Mouse (Mus musculus) adrenal gland, postnatal 14 days (tissue): ENCODE measurements around the gene Gm3164. TPM values are rescaled to one million over a fixed set of nuclear protein-coding genes. Genes with fewer than 3 reads are reported as not detected.
A peak's percentile ranks its signal among the peaks of the same experiment; 100 is the strongest.
"Not testable (repeated sequence)": the region's sequence is repeated elsewhere in the genome, so short reads cannot be mapped to it uniquely, and the experiment has no call there.

Experiments used
- DNase-seq: peaks from one replicate; pipeline ENCODE4 v3.0.0; 2021; ENCODE audit warnings: mixed read lengths
- long read RNA-seq, 2 experiments: library from polyadenylated mRNA; stranded (forward); transcript quantifications; one replicate each; pipeline ENCODE4 v2.0.0; 2021
- total RNA-seq: library from RNA; stranded (reverse); gene quantifications from 2 replicates; pipeline ENCODE4 v1.2.3, GENCODE M21; 2021

The Gm3164 gene
- 0.56 and 0.74 TPM in 2 replicates for total RNA-seq
- long read RNA-seq, experiment 1, partial matches to known transcripts = 1 of 1 reads
- long read RNA-seq, experiment 1, other reads (novel, unspliced or antisense) = 0 of 1 reads
- long read RNA-seq, experiment 2, partial matches to known transcripts = 0 of 1 reads
- long read RNA-seq, experiment 2, other reads (novel, unspliced or antisense) = 1 of 1 reads

DNA sequence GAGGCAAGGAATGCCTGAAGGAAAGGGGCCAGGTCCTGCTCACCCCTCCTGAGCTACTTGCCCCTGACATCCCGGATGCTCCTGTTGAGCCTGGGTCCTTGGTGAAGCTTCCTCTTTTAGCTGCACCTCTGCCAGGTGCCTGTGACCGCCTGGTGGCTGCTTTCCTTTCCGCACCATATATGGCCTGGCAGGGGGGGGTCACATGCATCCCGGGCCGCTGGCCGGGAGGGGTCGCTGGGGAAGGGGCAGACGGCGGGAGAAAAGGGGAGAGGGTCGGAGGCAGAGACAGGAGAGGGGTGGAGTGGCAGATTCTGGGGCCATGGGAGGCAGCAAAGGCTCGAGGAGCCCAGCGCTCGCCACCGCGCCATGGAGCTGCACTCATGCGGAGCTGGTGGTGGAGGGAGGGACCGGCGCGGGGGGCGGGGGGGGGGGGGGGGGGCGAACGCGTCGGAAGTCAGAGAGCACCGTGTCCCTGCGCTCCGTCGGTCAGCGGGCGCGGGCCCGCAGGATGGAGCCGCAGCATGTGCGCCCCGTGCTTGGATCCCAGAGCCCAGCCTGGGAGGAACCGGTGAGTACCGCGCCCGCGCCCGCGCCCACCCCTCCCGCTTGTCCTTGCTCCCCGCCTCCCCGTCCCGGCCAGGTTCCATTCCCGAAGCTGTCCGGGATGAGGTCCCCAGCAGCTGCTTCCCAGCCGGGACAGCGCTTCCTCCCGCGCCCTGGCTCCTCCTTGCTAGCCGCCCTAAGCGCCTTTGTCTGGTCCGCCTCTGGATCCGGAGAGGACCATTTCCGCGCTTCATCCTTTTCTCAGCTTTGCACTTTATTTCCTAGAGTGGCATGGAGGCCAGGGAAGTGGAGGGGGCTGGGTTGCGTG, at the start of gene Gm3164:
Gm3164 (plus strand) TSS at position 484 of the 871 bp plus-strand sequence.
- peak; percentile 66 for DNase-seq

GRCm38 (mm10) chr14:4368991-4369390, 46.3 kb upstream of the Gm3164 start:
- DNase-seq = not testable (repeated sequence)

DNA sequence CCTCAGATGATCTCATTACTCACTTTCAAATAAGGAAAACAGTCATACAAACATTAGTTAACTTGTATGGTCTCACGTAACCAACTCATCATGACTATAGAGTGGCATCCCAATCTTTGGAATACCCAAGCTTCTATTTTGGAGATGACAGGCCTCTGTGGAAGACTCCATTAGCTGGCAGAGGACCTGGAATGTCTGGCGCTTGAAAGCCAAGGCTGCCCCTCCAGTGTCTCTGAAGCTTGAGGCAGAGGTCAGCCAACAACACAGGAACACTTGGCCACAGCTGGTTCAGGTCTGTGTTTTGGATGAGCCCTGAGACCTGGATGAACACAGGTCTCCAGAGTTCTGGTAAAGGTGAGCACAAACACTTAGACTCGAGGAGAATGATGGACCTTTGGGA, 45.6 kb upstream of the Gm3164 start:
- not testable (repeated sequence) for DNase-seq

DNA sequence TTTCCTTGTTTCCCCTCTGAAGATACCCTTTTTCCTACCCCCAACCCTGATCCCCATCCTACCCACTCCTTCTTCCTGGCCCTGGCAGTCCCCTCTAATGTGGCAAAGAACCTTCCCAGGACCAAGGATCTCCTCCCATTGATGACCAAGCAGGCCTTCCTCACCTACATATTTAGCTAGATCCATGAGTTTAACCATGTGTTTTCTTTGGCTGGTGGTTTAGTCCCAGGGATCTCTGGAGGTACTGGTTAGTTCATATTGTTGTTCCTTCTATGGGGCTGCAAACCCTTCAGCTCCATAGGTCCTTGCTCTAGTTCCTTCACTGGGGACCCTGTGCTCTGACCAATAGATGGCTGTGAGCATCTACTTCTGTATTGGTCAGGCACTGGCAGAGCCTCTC, 37.4 kb upstream of the Gm3164 start:
- DNase-seq = not testable (repeated sequence)

GRCm38 (mm10) chr14:4385606-4386005, 29.6 kb upstream of the Gm3164 start:
- not testable (repeated sequence) for DNase-seq

DNA sequence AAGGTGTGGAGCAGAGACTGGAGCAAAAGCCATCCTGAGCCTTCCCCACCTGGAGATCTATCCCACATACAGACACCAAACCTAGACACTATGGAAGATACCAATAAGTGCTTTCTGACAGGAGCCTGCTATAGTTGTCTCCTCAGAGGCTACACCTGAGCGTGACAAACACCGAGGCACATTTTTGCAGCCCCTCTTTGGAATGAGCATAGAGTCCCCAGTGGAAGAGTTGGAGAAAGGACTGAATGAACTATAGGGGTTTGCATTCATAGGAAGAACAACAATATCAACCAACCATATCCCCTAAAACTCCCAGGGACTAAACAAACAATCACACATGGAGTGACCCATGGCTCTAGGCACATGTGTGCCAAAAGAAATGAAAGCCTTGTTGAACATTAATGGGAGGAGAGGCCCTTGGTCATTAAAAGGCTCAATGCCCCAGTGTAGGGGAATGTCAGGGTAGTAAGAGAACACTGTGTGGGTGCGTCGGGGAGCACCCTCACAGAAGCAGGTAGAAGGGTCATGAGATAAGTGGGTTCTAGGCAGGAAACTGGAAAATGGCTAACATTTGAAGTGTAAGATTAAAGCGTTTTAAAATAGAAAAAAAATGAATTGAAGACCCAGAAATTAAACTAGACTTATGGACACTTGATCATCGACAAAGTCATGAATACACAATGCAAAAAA, 22.3 kb upstream of the Gm3164 start:
- not testable (repeated sequence) for DNase-seq

GRCm38 (mm10) chr14:4397226-4397625, 18.0 kb upstream of the Gm3164 start, which contains the start of gene Gm3159:
TSS of gene Gm3159 (plus strand) at chr14:4397526.
- not testable (repeated sequence) for DNase-seq

- not testable (repeated sequence) for DNase-seq
Observed at GRCm38 (mm10) chr14:4398624-4399023, 16.6 kb upstream of the Gm3164 start.

DNA sequence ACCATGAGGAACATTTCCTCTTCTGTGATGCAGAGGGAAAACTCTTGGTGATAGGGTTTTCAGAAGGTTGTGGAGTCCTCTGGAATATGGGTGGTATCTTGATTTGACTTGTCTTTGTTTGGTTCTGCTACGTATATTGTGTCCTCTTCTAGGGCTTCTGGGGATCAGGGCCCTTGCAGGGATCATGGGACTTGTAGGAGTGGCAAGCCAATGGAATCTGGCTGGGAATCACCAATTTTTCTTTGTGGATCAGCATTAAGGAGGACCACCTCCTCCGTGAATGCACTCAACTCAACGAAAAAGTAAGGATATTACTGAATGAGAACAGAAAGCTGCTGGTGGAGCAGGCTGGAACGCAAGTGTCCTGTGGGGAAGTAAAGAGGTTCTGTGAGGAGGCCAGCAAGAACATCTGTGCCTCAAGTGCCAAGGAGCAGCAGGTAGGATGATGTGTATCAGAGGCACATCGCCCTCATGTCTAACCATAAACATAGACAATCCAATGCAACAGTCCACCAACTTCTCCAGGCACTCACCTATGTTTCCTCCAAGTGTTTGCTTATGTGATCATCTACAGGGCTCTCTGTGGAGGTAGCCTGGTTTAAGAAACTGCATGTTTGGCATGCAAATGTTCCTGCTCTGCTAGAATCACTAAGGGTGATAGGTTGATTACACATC, 15.0 kb upstream of the Gm3164 start:
- DNase-seq = not testable (repeated sequence)

DNA sequence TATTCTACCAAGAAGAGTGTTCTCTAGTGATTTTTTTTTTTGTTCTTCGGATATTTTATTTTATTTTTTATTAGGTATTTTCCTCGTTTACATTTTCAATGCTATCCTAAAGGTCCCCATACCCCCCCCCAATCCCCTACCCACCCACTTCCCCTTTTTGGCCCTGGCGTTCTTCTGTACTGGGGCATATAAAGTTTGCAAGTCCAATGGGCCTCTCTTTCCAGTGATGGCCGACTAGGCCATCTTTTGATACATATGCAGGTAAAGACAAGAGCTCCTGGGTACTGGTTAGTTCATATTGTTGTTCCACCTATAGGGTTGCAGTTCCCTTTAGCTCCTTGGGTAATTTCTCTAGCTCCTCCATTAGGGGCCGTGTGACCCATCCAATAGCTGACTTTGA, 14.0 kb upstream of the Gm3164 start:
- not testable (repeated sequence) for DNase-seq

DNA sequence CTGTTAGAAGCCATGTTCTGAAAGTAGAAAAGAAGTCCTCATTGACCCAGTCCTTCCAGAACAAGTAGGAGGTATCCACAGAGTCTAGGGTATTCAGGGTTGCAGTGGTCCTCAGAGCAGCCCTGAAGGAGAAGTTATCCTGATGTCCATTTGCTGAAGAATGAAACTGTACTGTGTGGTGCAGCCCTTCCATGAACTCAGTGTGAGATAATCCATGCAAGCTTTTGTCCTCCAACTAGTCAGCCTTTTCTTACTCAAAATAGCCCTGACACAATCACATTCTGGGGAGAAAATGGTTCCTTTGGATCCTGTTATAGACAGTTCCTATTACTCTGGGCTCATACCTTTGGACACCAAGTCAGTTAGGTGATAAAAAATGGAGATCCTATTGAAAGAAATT, 11.4 kb upstream of the Gm3164 start:
- not testable (repeated sequence) for DNase-seq

DNA sequence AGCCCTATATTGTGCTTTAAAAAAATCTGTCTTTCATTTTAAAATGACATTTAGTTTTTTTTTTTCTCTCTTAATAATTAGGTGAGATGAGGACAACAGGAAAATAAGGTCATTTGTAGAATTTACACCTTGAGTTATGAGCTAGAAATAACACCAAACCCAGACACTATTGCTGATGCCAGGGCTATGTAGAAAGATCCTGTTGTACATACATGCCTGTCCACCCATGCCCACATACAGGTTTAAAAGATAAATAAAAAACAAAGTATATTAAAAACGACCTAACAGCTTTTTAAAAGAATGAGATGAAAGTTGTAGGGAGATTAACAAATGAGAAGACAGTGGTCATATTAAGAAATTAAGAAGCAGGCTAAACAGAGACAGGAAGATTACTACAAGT, 5.3 kb upstream of the Gm3164 start:
- not testable (repeated sequence) for DNase-seq

GRCm38 (mm10) chr14:4430692-4431091, 15.4 kb downstream of the Gm3164 start, which contains the start of gene Gm3173:
TSS of gene Gm3173 (plus strand) at chr14:4430992.
- DNase-seq = not testable (repeated sequence)

GRCm38 (mm10) chr14:4481445-4481844, 66.2 kb downstream of the Gm3164 start, which contains the start of gene Gm3182:
TSS of gene Gm3182 (plus strand) at chr14:4481745.
- not testable (repeated sequence) for DNase-seq

Other genes with a start within 250 kb of the Gm3164 start
- not detected in 2 replicates for gene Gm2974, start 232.9 kb upstream of the Gm3164 start, total RNA-seq
- not detected in 2 replicates for gene Gm3138, start 165.8 kb upstream of the Gm3164 start, total RNA-seq
- not detected in 2 replicates for gene Gm3149, start 98.2 kb upstream of the Gm3164 start, total RNA-seq
- gene 2610042L04Rik, start 80.7 kb upstream of the Gm3164 start, total RNA-seq = not detected in 2 replicates
- not detected in 2 replicates for gene Gm3159, start 17.9 kb upstream of the Gm3164 start, total RNA-seq
- not detected in 2 replicates for gene Gm3173, start 15.5 kb downstream of the Gm3164 start, total RNA-seq
- not detected in 2 replicates for gene Gm3182, start 66.3 kb downstream of the Gm3164 start, total RNA-seq
- gene Gm3047, start 140.0 kb downstream of the Gm3164 start, total RNA-seq = not detected in 2 replicates
- not detected in 2 replicates for gene Gm8159, start 216.9 kb downstream of the Gm3164 start, total RNA-seq
- gene Gm3239, start 248.7 kb downstream of the Gm3164 start, total RNA-seq = not detected in 2 replicates